Mouse (Mus musculus) testis, adult 2 months (tissue): Measurements from ENCODE around the gene Gabrg3.

Experiments used
- CTCF ChIP-seq: fragments of 200-500 bp; IDR thresholded peaks from 2 replicates; pipeline ENCODE4 v1.5.1; 2012; ENCODE audit warnings: low read depth, mild to moderate bottlenecking, inconsistent platforms, low read length, moderate library complexity; ENCODE audit not compliant: control insufficient read depth, insufficient read depth, insufficient replicate concordance
- POLR2A ChIP-seq: fragments of 200-500 bp; IDR thresholded peaks from 2 replicates; pipeline ENCODE4 v1.6.1; 2012; ENCODE audit warnings: low read depth, mild to moderate bottlenecking, inconsistent platforms, low read length, moderate library complexity; ENCODE audit not compliant: control insufficient read depth

GRCm38 (mm10) chr7:57384112-57384511, 2.9 kb downstream of the Gabrg3 start:
- TF ChIP-seq CTCF (no peak), POLR2A (no peak)
